Mouse (Mus musculus) hindbrain, embryonic 15.5 days (tissue): ENCODE results near the gene Pxmp4. TPM values are rescaled to one million over a fixed set of nuclear protein-coding genes. Genes with fewer than 3 reads are reported as not detected.

Source experiments
- ATAC-seq: fragments of 200-750 bp; cut with Nextera tagmentation; 2 replicates; pipeline ENCODE4 v1.8.0; 2017; ENCODE audit warnings: low read depth, moderate number of reproducible peaks, moderate TSS enrichment; ENCODE audit not compliant: low FRiP score
- H3K27ac ChIP-seq: fragments of 300-500 bp; sonication (generic); replicated peaks from 2 replicates; pipeline ENCODE4 v1.5.1; 2015; ENCODE audit warnings: mild to moderate bottlenecking, inconsistent platforms
- H3K27me3 ChIP-seq: fragments of 300-500 bp; sonication (generic); 2 replicates; pipeline ENCODE4 v1.6.1; 2015; ENCODE audit warnings: control low read depth, inconsistent platforms
- H3K36me3 ChIP-seq: fragments of 300-500 bp; sonication (generic); 2 replicates; pipeline ENCODE4 v1.6.1; 2015; ENCODE audit warnings: control low read depth, inconsistent platforms
- H3K4me1 ChIP-seq: fragments of 300-500 bp; sonication (generic); replicated peaks from 2 replicates; pipeline ENCODE4 v1.6.1; 2015; ENCODE audit warnings: control low read depth, inconsistent platforms
- H3K4me2 ChIP-seq: fragments of 300-500 bp; sonication (generic); 2 replicates; pipeline ENCODE4 v1.6.1; 2015; ENCODE audit warnings: moderate library complexity, mild to moderate bottlenecking, inconsistent platforms
- H3K4me3 ChIP-seq: fragments of 300-500 bp; sonication (generic); 2 replicates; pipeline ENCODE4 v1.5.1; 2015; ENCODE audit warnings: mild to moderate bottlenecking, inconsistent platforms
- H3K9ac ChIP-seq: fragments of 300-500 bp; sonication (generic); 2 replicates; pipeline ENCODE4 v1.6.1; 2015; ENCODE audit warnings: inconsistent platforms
- H3K9me3 ChIP-seq: fragments of 300-500 bp; sonication (generic); 2 replicates; pipeline ENCODE4 v1.6.1; 2016; ENCODE audit warnings: control low read depth, inconsistent platforms
- WGBS: fragments of 180-500 bp; shearing (Covaris S2); methylation state at CpG from one replicate; pipeline ENCODE4 v1.1.7; 2015; 5-methylcytosine and 5-hydroxymethylcytosine counted together
- polyA plus RNA-seq: library from polyadenylated mRNA; unstranded; fragments of >200 nt; fragmentation: Nextera tagmentation; extraction: Ambion mirVana; gene quantifications from 2 replicates; pipeline ENCODE4 v1.2.1, GENCODE M21; 2015

Gene Pxmp4
- polyA plus RNA-seq, 1 experiment from 2014 or later, result 18.6 TPM

GRCm38 (mm10) chr2:154604156-154604555, 648 bp upstream of the Pxmp4 start:
- H3K4me3 ChIP-seq, result peak overlapping the region; percentile 89
- WGBS, result 44% methylated on average over 7 of the region's 7 CpGs
- H3K27me3 ChIP-seq, result no peaks in the 10 kb centered on the region
- H3K9me3 ChIP-seq, result no peaks in the 10 kb centered on the region
- H3K27ac ChIP-seq, result no peak overlapping the region
- peak overlapping the region; percentile 83 for H3K4me2 ChIP-seq
- H3K4me1 ChIP-seq, result peaks cover 18% of the 10 kb centered on the region
- ATAC-seq, result no peak
- H3K9ac ChIP-seq, result no peak overlapping the region
- H3K36me3 ChIP-seq, result no peaks in the 10 kb centered on the region

GRCm38 (mm10) chr2:154603007-154603637, 386 bp downstream of the Pxmp4 start:
- ATAC-seq, result no peak; the same call in 1 of the 2 replicates
- 23% methylated on average over 22 of the region's 22 CpGs for WGBS

GRCm38 (mm10) chr2:154601324-154601723, 2.2 kb downstream of the Pxmp4 start:
- 82% methylated on average over 3 of the region's 3 CpGs for WGBS

More at GRCm38 (mm10) chr2:154603007-154603637, 386 bp downstream of the Pxmp4 start:
- Histone ChIP-seq H3K4me2 (peak overlapping the region; percentile 83), H3K36me3 (no peaks in the 10 kb centered on the region), H3K4me1 (peaks cover 18% of the 10 kb centered on the region), H3K27me3 (no peaks in the 10 kb centered on the region), H3K9ac (peak overlapping the region; percentile 82), H3K9me3 (no peaks in the 10 kb centered on the region), H3K4me3 (peak overlapping the region; percentile 89), H3K27ac (peak overlapping the region; percentile 81)

GRCm38 (mm10) chr2:154600586-154600985, 2.9 kb downstream of the Pxmp4 start:
- H3K27ac ChIP-seq, result no peak overlapping the region
- ATAC-seq, result no peak
- no peaks in the 10 kb centered on the region for H3K9me3 ChIP-seq
- no peak overlapping the region for H3K9ac ChIP-seq
- H3K27me3 ChIP-seq, result no peaks in the 10 kb centered on the region
- no peak overlapping the region for H3K4me2 ChIP-seq
- no peak overlapping the region for H3K4me3 ChIP-seq
- WGBS, result 73% methylated on average over 6 of the region's 6 CpGs
- H3K36me3 ChIP-seq, result no peaks in the 10 kb centered on the region
- H3K4me1 ChIP-seq, result peaks cover 18% of the 10 kb centered on the region

More at GRCm38 (mm10) chr2:154601324-154601723, 2.2 kb downstream of the Pxmp4 start:
- H3K27me3 ChIP-seq, result no peaks in the 10 kb centered on the region
- no peak overlapping the region for H3K4me3 ChIP-seq
- no peak overlapping the region for H3K9ac ChIP-seq
- no peak overlapping the region for H3K4me2 ChIP-seq
- H3K9me3 ChIP-seq, result no peaks in the 10 kb centered on the region
- H3K36me3 ChIP-seq, result no peaks in the 10 kb centered on the region
- no peak for ATAC-seq
- H3K4me1 ChIP-seq, result peaks cover 18% of the 10 kb centered on the region
- no peak overlapping the region for H3K27ac ChIP-seq

- Histone ChIP-seq H3K9me3 (no peaks in the 10 kb centered on the region), H3K9ac (no peak overlapping the region), H3K4me2 (no peak overlapping the region), H3K4me3 (no peak overlapping the region), H3K27me3 (no peaks in the 10 kb centered on the region), H3K4me1 (peaks cover 2% of the 10 kb centered on the region), H3K36me3 (no peaks in the 10 kb centered on the region), H3K27ac (no peak overlapping the region)
- no peak for ATAC-seq
- 89% methylated on average over 3 of the region's 3 CpGs for WGBS
Observed at GRCm38 (mm10) chr2:154597399-154597798, 6.1 kb downstream of the Pxmp4 start.

- H3K4me1 ChIP-seq, result no peaks in the 10 kb centered on the region
- no peak overlapping the region for H3K4me3 ChIP-seq
- ATAC-seq, result no peak
- whole genome bisulfite sequencing, result 75% methylated on average over 5 of the region's 5 CpGs
- H3K27me3 ChIP-seq, result no peaks in the 10 kb centered on the region
- no peak overlapping the region for H3K9ac ChIP-seq
- no peaks in the 10 kb centered on the region for H3K9me3 ChIP-seq
- H3K36me3 ChIP-seq, result no peaks in the 10 kb centered on the region
- no peak overlapping the region for H3K4me2 ChIP-seq
- H3K27ac ChIP-seq, result no peak overlapping the region
Observed at GRCm38 (mm10) chr2:154595775-154596174, 7.7 kb downstream of the Pxmp4 start.

GRCm38 (mm10) chr2:154593025-154593424, 10.5 kb downstream of the Pxmp4 start:
- no peak overlapping the region for H3K4me2 ChIP-seq
- H3K4me3 ChIP-seq, result no peak overlapping the region
- H3K36me3 ChIP-seq, result no peaks in the 10 kb centered on the region
- 66% methylated on average over 3 of the region's 3 CpGs for WGBS
- no peaks in the 10 kb centered on the region for H3K9me3 ChIP-seq
- ATAC-seq, result no peak
- H3K9ac ChIP-seq, result no peak overlapping the region
- H3K27ac ChIP-seq, result no peak overlapping the region
- H3K4me1 ChIP-seq, result no peaks in the 10 kb centered on the region
- no peaks in the 10 kb centered on the region for H3K27me3 ChIP-seq

- no peak overlapping the region for H3K27ac ChIP-seq
- no peak overlapping the region for H3K9ac ChIP-seq
- H3K9me3 ChIP-seq, result no peaks in the 10 kb centered on the region
- no peaks in the 10 kb centered on the region for H3K27me3 ChIP-seq
- peaks cover 8% of the 10 kb centered on the region; the same call in 1 of the 2 replicates for H3K36me3 ChIP-seq
- no peak overlapping the region for H3K4me2 ChIP-seq
- WGBS, result 94% methylated on average over 3 of the region's 3 CpGs
- ATAC-seq, result no peak
- no peaks in the 10 kb centered on the region for H3K4me1 ChIP-seq
- H3K4me3 ChIP-seq, result no peak overlapping the region
Observed at GRCm38 (mm10) chr2:154591239-154591638, 12.3 kb downstream of the Pxmp4 start.

- H3K9ac ChIP-seq, result no peak overlapping the region
- peaks cover 19% of the 10 kb centered on the region for H3K4me1 ChIP-seq
- no peak overlapping the region for H3K27ac ChIP-seq
- no peak overlapping the region for H3K4me2 ChIP-seq
- no peak for ATAC-seq
- 81% methylated on average over 4 of the region's 4 CpGs for WGBS
- no peak overlapping the region for H3K4me3 ChIP-seq
- no peaks in the 10 kb centered on the region for H3K9me3 ChIP-seq
- H3K27me3 ChIP-seq, result no peaks in the 10 kb centered on the region
- H3K36me3 ChIP-seq, result peaks cover 8% of the 10 kb centered on the region; the same call in 1 of the 2 replicates
Observed at GRCm38 (mm10) chr2:154589051-154589450, 14.5 kb downstream of the Pxmp4 start.

GRCm38 (mm10) chr2:154586405-154586804, 17.1 kb downstream of the Pxmp4 start:
- no peak overlapping the region for H3K4me2 ChIP-seq
- ATAC-seq, result no peak; the same call in 1 of the 2 replicates
- H3K4me3 ChIP-seq, result no peak overlapping the region
- H3K36me3 ChIP-seq, result peaks cover 8% of the 10 kb centered on the region; the same call in 1 of the 2 replicates
- H3K9me3 ChIP-seq, result no peaks in the 10 kb centered on the region
- H3K27me3 ChIP-seq, result no peaks in the 10 kb centered on the region
- 78% methylated on average over 5 of the region's 5 CpGs for WGBS
- no peak overlapping the region for H3K27ac ChIP-seq
- peaks cover 23% of the 10 kb centered on the region for H3K4me1 ChIP-seq
- no peak overlapping the region for H3K9ac ChIP-seq

GRCm38 (mm10) chr2:154584931-154585601, 18.4 kb downstream of the Pxmp4 start:
- no peak for ATAC-seq
- H3K9ac ChIP-seq, result no peak overlapping the region
- peaks cover 23% of the 10 kb centered on the region for H3K4me1 ChIP-seq
- peak overlapping the region; percentile 46 for H3K27ac ChIP-seq
- 49% methylated on average over 17 of the region's 17 CpGs for WGBS
- H3K9me3 ChIP-seq, result no peaks in the 10 kb centered on the region
- no peak overlapping the region for H3K4me3 ChIP-seq
- H3K27me3 ChIP-seq, result no peaks in the 10 kb centered on the region
- peaks cover 8% of the 10 kb centered on the region; the same call in 1 of the 2 replicates for H3K36me3 ChIP-seq
- H3K4me2 ChIP-seq, result no peak overlapping the region
